Mouse (Mus musculus): Measurements from ENCODE around the gene Ccdc124. TPM values are rescaled to one million over a fixed set of nuclear protein-coding genes. Genes with fewer than 3 reads are reported as not detected.
"Not testable (repeated sequence)": the region's sequence is repeated elsewhere in the genome, so short reads cannot be mapped to it uniquely, and the experiment has no call there.

The Ccdc124 gene
- polyA plus RNA-seq, 1 experiment from 2014 or later = 176 TPM

DNA sequence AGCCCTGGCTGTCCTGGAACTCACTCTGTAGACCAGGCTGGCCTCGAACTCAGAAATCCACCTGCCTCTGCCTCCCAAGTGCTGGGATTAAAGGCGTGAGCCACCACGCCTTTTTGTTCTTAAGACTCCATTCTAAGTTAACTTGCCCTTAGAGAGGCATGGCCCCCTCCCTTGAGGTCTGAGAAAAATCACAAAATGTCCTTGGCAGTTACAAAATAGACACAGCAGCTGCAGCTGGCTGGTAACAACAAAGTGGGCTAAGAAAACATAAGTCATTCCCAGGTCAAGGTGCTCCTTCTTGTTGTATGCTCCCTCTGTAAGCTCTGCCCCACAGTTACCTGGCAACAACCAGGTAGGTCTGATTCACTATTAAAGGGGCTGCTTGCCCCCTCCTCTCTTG, 51.1 kb downstream of the Ccdc124 start:
- H3K36me3 ChIP-seq; H3K4me2 ChIP-seq; H3K4me3 ChIP-seq; H3K9me3 ChIP-seq; ATAC-seq (ENCODE audit: low FRiP score, low read depth); H3K9ac ChIP-seq; H3K27ac ChIP-seq (replicated peaks); H3K4me1 ChIP-seq (replicated peaks): not testable (repeated sequence)
- peaks cover 20% of the 10 kb centered on the region for H3K27me3 ChIP-seq
- 81% methylated on average over 3 of the region's 3 CpGs for WGBS

- Histone ChIP-seq H3K4me3 (no peak overlapping the region), H3K36me3 (no peaks in the 10 kb centered on the region), H3K27ac (replicated peaks) (no peak overlapping the region), H3K27me3 (peaks cover 25% of the 10 kb centered on the region), H3K9ac (no peak overlapping the region), H3K4me1 (replicated peaks) (peaks cover 1% of the 10 kb centered on the region; the same call in 1 of the 2 replicates), H3K4me2 (no peak overlapping the region), H3K9me3 (no peaks in the 10 kb centered on the region)
- 47% methylated on average over 11 of the region's 11 CpGs for WGBS
- ATAC-seq (ENCODE audit: low FRiP score, low read depth) = no peak
These were observed 51.7 kb downstream of the Ccdc124 start for GRCm38 (mm10) chr8:70821992-70822391.

DNA sequence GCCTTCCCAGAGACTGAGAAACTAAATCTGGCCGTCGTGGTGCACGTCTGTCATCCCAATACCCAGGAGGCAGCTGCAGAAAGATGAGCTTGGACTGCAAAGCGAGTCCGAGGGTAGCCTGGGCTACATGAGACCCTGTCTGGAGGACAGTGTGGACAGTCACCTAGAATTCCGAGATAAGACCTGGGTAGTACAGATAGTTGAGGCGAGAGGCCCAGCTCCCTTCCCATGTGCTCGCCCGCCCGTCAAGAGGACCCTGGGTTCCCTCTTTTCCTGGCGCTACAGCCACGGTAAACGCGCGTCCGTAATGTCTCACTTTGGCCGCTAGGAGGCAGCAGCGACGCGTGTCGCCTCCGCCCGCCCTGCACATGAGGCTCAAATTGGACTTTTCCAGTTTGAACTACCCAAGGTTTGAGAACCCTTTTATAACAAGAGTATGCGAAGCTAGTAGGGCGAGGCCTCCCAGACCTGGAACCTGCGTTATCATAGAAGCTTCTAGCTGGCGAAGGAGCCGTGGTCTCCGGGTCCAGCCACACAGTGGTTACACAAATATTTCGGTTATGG, 52.3 kb downstream of the Ccdc124 start:
- Histone ChIP-seq H3K4me3 (no peak overlapping the region), H3K27me3 (peaks cover 29% of the 10 kb centered on the region), H3K4me1 (replicated peaks) (peaks cover 5% of the 10 kb centered on the region), H3K9me3 (no peaks in the 10 kb centered on the region), H3K4me2 (no peak overlapping the region), H3K27ac (replicated peaks) (no peak overlapping the region), H3K9ac (no peak overlapping the region), H3K36me3 (no peaks in the 10 kb centered on the region)
- 17% methylated on average over 30 of the region's 30 CpGs for WGBS
- ATAC-seq (ENCODE audit: low FRiP score, low read depth) = peak; percentile 67

GRCm38 (mm10) chr8:70820101-70820935, 53.4 kb downstream of the Ccdc124 start:
- 3% methylated on average over 31 of the region's 31 CpGs for WGBS
- Histone ChIP-seq H3K9me3 (no peaks in the 10 kb centered on the region), H3K9ac (no peak overlapping the region)

More at GRCm38 (mm10) chr8:70820101-70820935, 53.4 kb downstream of the Ccdc124 start:
- Histone ChIP-seq H3K4me2 (no peak overlapping the region), H3K4me1 (replicated peaks) (peaks cover 5% of the 10 kb centered on the region), H3K4me3 (no peak overlapping the region), H3K27ac (replicated peaks) (no peak overlapping the region), H3K27me3 (peaks cover 34% of the 10 kb centered on the region), H3K36me3 (no peaks in the 10 kb centered on the region)
- ATAC-seq (ENCODE audit: low FRiP score, low read depth) = peak; percentile 40; the same call in 1 of the 2 replicates

Small RNA genes within 50 kb of the gene (microRNA-seq; reads per million reads assigned to microRNA genes)
- gene Mir7067 = 0.65 reads per million

Other genes starting within 250 kb of the Ccdc124 start
- gene Gdf15, start 241.5 kb downstream of the Ccdc124 start, polyA plus RNA-seq (2015; fragmentation: Nextera tagmentation; extraction: Ambion mirVana) = 0.25 and 0.30 TPM in 2 replicates
- gene Pgpep1, start 213.5 kb downstream of the Ccdc124 start, polyA plus RNA-seq (2015; fragmentation: Nextera tagmentation; extraction: Ambion mirVana) = 76.5 and 77.8 TPM in 2 replicates
- gene Lsm4, start 200.7 kb downstream of the Ccdc124 start, polyA plus RNA-seq (2015; fragmentation: Nextera tagmentation; extraction: Ambion mirVana) = 192 and 193 TPM in 2 replicates
- gene Jund, start 175.0 kb downstream of the Ccdc124 start, polyA plus RNA-seq (2015; fragmentation: Nextera tagmentation; extraction: Ambion mirVana) = 98.4 and 105 TPM in 2 replicates
- gene Iqcn, start 170.5 kb downstream of the Ccdc124 start, polyA plus RNA-seq (2015; fragmentation: Nextera tagmentation; extraction: Ambion mirVana) = 0.09 TPM in 2 replicates
- gene Gm3336, start 155.4 kb downstream of the Ccdc124 start, polyA plus RNA-seq (2015; fragmentation: Nextera tagmentation; extraction: Ambion mirVana) = not detected in 2 replicates
- gene Pde4c, start 150.2 kb downstream of the Ccdc124 start, polyA plus RNA-seq (2015; fragmentation: Nextera tagmentation; extraction: Ambion mirVana) = 0.21 and 0.35 TPM in 2 replicates
- gene Rab3a, start 119.3 kb downstream of the Ccdc124 start, polyA plus RNA-seq (2015; fragmentation: Nextera tagmentation; extraction: Ambion mirVana) = 503 and 561 TPM in 2 replicates
- gene Mpv17l2, start 113.0 kb downstream of the Ccdc124 start, polyA plus RNA-seq (2015; fragmentation: Nextera tagmentation; extraction: Ambion mirVana) = 40.4 and 44.9 TPM in 2 replicates
- 104 and 113 TPM in 2 replicates for gene Pik3r2, start 97.2 kb downstream of the Ccdc124 start, polyA plus RNA-seq (2015; fragmentation: Nextera tagmentation; extraction: Ambion mirVana)
- 21.2 and 25.1 TPM in 2 replicates for gene Mast3, start 68.9 kb downstream of the Ccdc124 start, polyA plus RNA-seq (2015; fragmentation: Nextera tagmentation; extraction: Ambion mirVana)
- 0.14 TPM in 1 of 2 replicates, not detected in the other for gene Il12rb1, start 65.5 kb downstream of the Ccdc124 start, polyA plus RNA-seq (2015; fragmentation: Nextera tagmentation; extraction: Ambion mirVana)
- 7.8 and 8.0 TPM in 2 replicates for gene Arrdc2, start 34.2 kb downstream of the Ccdc124 start, polyA plus RNA-seq (2015; fragmentation: Nextera tagmentation; extraction: Ambion mirVana)
- 19.2 and 19.8 TPM in 2 replicates for gene Kcnn1, start 10.7 kb downstream of the Ccdc124 start, polyA plus RNA-seq (2015; fragmentation: Nextera tagmentation; extraction: Ambion mirVana)
- gene Slc5a5, start 18.8 kb upstream of the Ccdc124 start, polyA plus RNA-seq (2015; fragmentation: Nextera tagmentation; extraction: Ambion mirVana) = 1.7 and 1.9 TPM in 2 replicates
- 2,082 and 2,226 TPM in 2 replicates for gene Rpl18a, start 23.5 kb upstream of the Ccdc124 start, polyA plus RNA-seq (2015; fragmentation: Nextera tagmentation; extraction: Ambion mirVana)
- gene Map1s, start 32.0 kb upstream of the Ccdc124 start, polyA plus RNA-seq (2015; fragmentation: Nextera tagmentation; extraction: Ambion mirVana) = 62.0 and 68.5 TPM in 2 replicates